Mouse (Mus musculus) kidney, postnatal 36 days (tissue): ENCODE data around the gene Gm21863.
"Not testable (repeated sequence)": the region's sequence is repeated elsewhere in the genome, so short reads cannot be mapped to it uniquely, and the experiment has no call there.

Experiments
- DNase-seq, 2 experiments: peaks; one replicate each; pipeline ENCODE4 v3.0.0; 2021 to 2022; ENCODE audit warnings: mixed read lengths in 2 of 2

Gene Gm21863

DNA sequence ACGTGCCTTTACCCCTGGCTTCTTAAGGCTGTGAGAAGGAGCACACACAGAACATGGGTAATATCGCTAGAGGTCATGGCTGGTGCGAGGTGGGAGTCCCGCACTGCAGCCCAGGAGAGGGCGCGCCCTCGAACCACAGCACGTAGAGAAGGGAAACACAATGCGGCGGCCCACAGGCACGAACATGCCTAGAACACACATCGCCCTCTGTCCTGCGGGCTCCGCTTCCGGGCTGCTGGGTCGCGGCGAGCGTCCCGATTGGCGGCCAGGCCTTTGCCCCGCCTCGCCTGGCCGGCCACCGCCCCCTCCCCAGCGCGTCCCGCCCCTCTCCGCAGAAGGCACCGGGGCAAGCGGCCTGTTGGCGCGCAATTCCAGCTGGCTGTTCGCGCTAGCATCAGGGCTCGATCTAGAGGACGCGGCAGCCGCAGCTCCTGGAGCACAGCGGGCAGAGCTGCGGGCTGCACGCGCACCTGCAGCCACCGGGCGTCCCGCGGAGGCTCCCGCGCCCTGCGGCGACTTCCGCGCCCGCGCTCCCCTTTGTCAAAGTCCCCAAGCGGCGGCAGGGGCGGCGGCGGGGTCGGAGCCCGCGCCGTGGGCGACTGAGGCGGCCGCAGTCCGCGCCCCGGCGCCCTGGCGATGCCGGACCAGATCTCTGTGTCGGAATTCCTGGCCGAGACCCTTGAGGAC, at the start of gene Gm21863:
Gene Gm21863, plus strand, starts transcription at position 637 of the 687 bp plus-strand sequence.
- not testable (repeated sequence) for DNase-seq

DNA sequence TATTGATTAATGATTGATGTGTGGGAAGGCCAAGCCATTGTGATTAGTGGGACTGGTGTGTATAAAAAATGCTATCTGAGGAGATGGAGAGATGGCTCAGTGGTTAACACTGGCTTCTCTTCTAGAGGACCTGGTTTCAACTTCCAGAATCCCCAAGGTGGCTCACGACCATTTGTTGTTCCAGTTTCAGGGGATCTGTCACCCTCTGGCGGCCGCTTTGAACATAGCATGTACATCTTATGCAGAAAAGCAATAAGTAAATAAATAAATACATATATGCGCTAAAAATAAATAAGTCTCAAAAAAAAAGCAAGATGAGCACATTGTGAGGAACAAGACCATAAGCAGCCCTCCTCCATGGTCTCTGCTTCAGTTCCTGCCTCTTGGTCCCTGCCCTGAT, 26.3 kb upstream of the Gm21863 start:
- peak in 1 of 2 experiments; percentile 24 for DNase-seq
